Mouse (Mus musculus): ENCODE measurements at regions not wholly inside any gene's neighbourhood (a gene's known extent, or its start where the extent isn't known, plus 50 kb on each side); places are given as distances from the start of the nearest gene placed in this dataset.

DNA sequence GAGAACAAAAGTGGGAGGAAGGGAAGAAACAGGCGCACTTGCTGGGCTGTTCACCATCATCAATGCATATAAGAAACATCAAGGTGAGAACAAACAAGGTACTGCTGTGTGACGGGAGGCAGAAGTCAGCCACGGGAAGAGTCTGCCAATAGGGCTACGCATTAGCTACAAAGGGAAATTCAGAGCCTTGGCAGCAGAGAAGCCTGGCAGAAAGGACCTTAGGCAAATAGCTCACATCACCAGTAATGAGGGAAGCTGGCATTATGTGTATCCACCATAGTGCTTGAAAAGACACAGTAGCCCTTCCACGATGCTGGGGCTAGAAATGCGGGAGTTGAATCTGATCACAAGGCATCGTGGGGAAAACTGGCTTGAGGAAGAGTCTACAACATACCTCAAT lies 193.9 kb downstream of the Gsdmc2 start:
- no peak overlapping the region for H3K4me2 ChIP-seq (ENCODE audit: insufficient read depth, low read depth, poor library complexity, severe bottlenecking)
- H3K9me3 ChIP-seq (replicated peaks; ENCODE audit: low read length), result no peaks in the 10 kb centered on the region
- no peak overlapping the region for H3K4me3 ChIP-seq (replicated peaks in 1 of 3; ENCODE audit: low read depth in 2 of 3, low read length in 2 of 3, poor library complexity in 1 of 3)
- no peaks in the 10 kb centered on the region for H3K79me2 ChIP-seq (replicated peaks; ENCODE audit: control insufficient read depth, extremely low read depth, insufficient read depth, poor library complexity, severe bottlenecking)
- in situ Hi-C loops (cut with MboI; ENCODE audit: low pct_ligation_motif_present, low pct_unique_long_range_greater_than_20kb, low sequenced_read_pairs) (loop anchor here (5.0 kb wide), 1 partner anchor 1669 kb away; no protein-coding TSS in a partner anchor), dilution Hi-C loops (cut with MboI; ENCODE audit: extremely low pct_ligation_motif_present, extremely low pct_unique_long_range_greater_than_20kb, low sequenced_read_pairs) (no loop called here)
- no peak overlapping the region for H3K27ac ChIP-seq (ENCODE audit: insufficient read depth, low read depth)
- no peaks in the 10 kb centered on the region for H3K27me3 ChIP-seq (replicated peaks)
- no peak for DNase-seq (ENCODE audit: extremely low read depth)
- peaks cover 5 to 9% of the 10 kb centered on the region in 2 experiments for H3K4me1 ChIP-seq (ENCODE audit: control insufficient read depth in 1 of 2, insufficient read depth in 2 of 2)
- TF ChIP-seq E2F4 (IDR thresholded peaks at IDR 0.05; ENCODE audit: insufficient replicate concordance, low read depth, low read length), result no peak
- no peak for TF ChIP-seq TBP (conservative IDR thresholded peaks at IDR 0.05; ENCODE audit: low read depth, low read length)
- TF ChIP-seq NRF1 (IDR thresholded peaks at IDR 0.05; ENCODE audit: low read depth, low read length), result no peak
- no peak for TF ChIP-seq TCF12 (IDR thresholded peaks at IDR 0.05; ENCODE audit: low read depth, low read length)
- no peak for TF ChIP-seq SMC3 (IDR thresholded peaks at IDR 0.05; ENCODE audit: low read depth, low read length)
- no peak overlapping the region for H3K9ac ChIP-seq (ENCODE audit: insufficient read depth, low read depth)
- H3K36me3 ChIP-seq (replicated peaks in 1 of 2; ENCODE audit: control insufficient read depth in 1 of 2, insufficient read depth in 1 of 2, low read length in 1 of 2), result no peaks in the 10 kb centered on the region

DNA sequence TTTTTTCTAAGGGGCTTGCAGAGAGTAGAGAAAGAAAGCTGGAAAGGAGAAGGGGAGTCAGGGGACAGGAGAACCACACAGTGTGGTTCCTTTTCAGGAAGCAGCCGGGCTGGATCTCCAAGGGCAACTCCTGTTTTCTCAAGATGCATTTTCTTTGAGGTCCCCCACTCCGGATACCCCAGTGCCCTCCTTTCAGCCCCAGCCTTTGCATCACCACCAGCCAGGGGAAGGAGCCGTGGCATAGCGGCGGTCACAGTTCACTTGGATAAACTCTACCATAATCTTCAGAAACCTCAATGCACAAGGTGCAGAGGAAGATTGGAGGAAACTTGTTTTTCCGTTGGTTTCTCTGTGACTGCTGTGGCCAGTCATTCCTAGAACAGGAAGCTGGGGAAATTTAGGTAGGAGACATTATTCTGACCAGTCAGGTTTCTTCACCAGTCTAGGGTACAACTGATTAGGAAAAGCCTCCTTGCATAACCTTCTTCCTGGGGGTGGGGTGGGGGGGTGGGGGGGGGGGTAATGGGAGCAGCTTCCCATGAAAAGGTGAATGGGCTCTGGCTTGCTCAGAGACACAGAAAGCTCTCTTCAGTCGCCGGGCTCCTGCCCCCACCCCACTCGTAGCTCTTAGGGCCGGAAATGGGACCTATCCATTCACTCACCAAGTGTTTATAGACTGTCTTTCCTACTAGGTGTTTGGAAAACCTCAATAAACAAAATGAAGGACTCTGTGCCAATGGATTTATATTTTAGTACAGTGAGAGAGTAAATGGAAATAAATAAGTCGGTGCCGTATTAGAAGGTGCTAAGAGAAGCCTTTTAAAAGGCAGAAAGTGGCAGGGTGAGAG lies 196.6 kb downstream of the Gsdmc2 start:
- Histone ChIP-seq H3K9me3 (replicated peaks; ENCODE audit: low read length) (no peaks in the 10 kb centered on the region), H3K27me3 (replicated peaks) (no peaks in the 10 kb centered on the region), H3K79me2 (replicated peaks; ENCODE audit: control insufficient read depth, extremely low read depth, insufficient read depth, poor library complexity, severe bottlenecking) (no peaks in the 10 kb centered on the region), H3K4me2 (ENCODE audit: insufficient read depth, low read depth, poor library complexity, severe bottlenecking) (peak overlapping the region; percentile 44), H3K27ac (ENCODE audit: insufficient read depth, low read depth) (no peak overlapping the region), H3K36me3 (replicated peaks in 1 of 2; ENCODE audit: control insufficient read depth in 1 of 2, insufficient read depth in 1 of 2, low read length in 1 of 2) (no peaks in the 10 kb centered on the region), H3K9ac (ENCODE audit: insufficient read depth, low read depth) (no peak overlapping the region), H3K4me1 (ENCODE audit: control insufficient read depth in 1 of 2, insufficient read depth in 2 of 2) (peaks cover 5 to 9% of the 10 kb centered on the region in 2 experiments), H3K4me3 (replicated peaks in 1 of 3; ENCODE audit: low read depth in 2 of 3, low read length in 2 of 3, poor library complexity in 1 of 3) (no peak overlapping the region)
- dilution Hi-C loops (cut with MboI; ENCODE audit: extremely low pct_ligation_motif_present, extremely low pct_unique_long_range_greater_than_20kb, low sequenced_read_pairs), result no loop called here
- TF ChIP-seq EP300 (IDR thresholded peaks at IDR 0.05; ENCODE audit: low read length) (0 out of 2 replicates have a peak, but pooled peaks have one; percentile 22), CTCF (conservative IDR thresholded peaks at IDR 0.05 in 1 of 2, IDR thresholded peaks at IDR 0.05 in 1 of 2; ENCODE audit: low read depth in 2 of 2, low read length in 2 of 2) (no peak), POLR2A (IDR thresholded peaks at IDR 0.05; ENCODE audit: low read depth, low read length) (no peak)
- no peak for DNase-seq (ENCODE audit: extremely low read depth)
- in situ Hi-C loops (cut with MboI; ENCODE audit: low pct_ligation_motif_present, low pct_unique_long_range_greater_than_20kb, low sequenced_read_pairs), result loop anchor here (25.0 kb wide), 1 partner anchor 836 kb away; no protein-coding TSS in a partner anchor

DNA sequence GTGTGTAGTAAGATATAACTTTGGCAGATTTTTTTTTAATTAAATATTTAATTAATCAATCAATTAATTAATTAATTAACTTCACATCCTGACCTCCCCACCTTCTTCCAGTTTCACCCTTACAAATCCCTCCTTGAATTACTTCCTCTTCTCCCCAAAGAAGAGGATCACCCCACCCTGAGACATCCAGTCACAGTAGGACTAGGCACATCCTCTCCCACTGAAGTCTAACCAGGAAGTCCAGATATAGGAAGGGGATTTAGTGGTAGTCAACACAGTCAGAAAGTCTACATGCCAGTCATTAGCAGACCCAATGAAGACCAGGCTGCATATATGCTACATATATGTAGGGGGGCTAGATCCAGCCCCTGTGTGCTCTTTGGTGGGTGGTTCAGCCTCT lies 220.2 kb downstream of the Gsdmc2 start:
- no peak for TF ChIP-seq E2F4 (IDR thresholded peaks at IDR 0.05; ENCODE audit: insufficient replicate concordance, low read depth, low read length)
- TF ChIP-seq EP300 (IDR thresholded peaks at IDR 0.05; ENCODE audit: low read length), result no peak
- no peak for TF ChIP-seq MXI1 (IDR thresholded peaks at IDR 0.05; ENCODE audit: low read depth, low read length)
- TF ChIP-seq MEF2A (IDR thresholded peaks at IDR 0.05; ENCODE audit: borderline replicate concordance, low read depth, low read length), result no peak
- no peak for TF ChIP-seq GABPA (IDR thresholded peaks at IDR 0.05; ENCODE audit: insufficient replicate concordance, low read depth, low read length)
- no peak for DNase-seq (ENCODE audit: extremely low read depth)
- no peak overlapping the region for H3K9ac ChIP-seq (ENCODE audit: insufficient read depth, low read depth)
- dilution Hi-C loops (cut with MboI; ENCODE audit: extremely low pct_ligation_motif_present, extremely low pct_unique_long_range_greater_than_20kb, low sequenced_read_pairs) (no loop called here), in situ Hi-C loops (cut with MboI; ENCODE audit: low pct_ligation_motif_present, low pct_unique_long_range_greater_than_20kb, low sequenced_read_pairs) (loop anchor here (25.0 kb wide), 2 partner anchors 813 to 1288 kb away; no protein-coding TSS in a partner anchor)
- no peak overlapping the region for H3K4me2 ChIP-seq (ENCODE audit: insufficient read depth, low read depth, poor library complexity, severe bottlenecking)
- H3K27ac ChIP-seq (ENCODE audit: insufficient read depth, low read depth), result no peak overlapping the region
- H3K36me3 ChIP-seq (replicated peaks in 1 of 2; ENCODE audit: control insufficient read depth in 1 of 2, insufficient read depth in 1 of 2, low read length in 1 of 2), result no peaks in the 10 kb centered on the region
- no peaks in the 10 kb centered on the region for H3K79me2 ChIP-seq (replicated peaks; ENCODE audit: control insufficient read depth, extremely low read depth, insufficient read depth, poor library complexity, severe bottlenecking)
- no peaks in the 10 kb centered on the region for H3K9me3 ChIP-seq (replicated peaks; ENCODE audit: low read length)
- no peak overlapping the region for H3K4me3 ChIP-seq (replicated peaks in 1 of 3; ENCODE audit: low read depth in 2 of 3, low read length in 2 of 3, poor library complexity in 1 of 3)
- H3K27me3 ChIP-seq (replicated peaks), result no peaks in the 10 kb centered on the region
- H3K4me1 ChIP-seq (ENCODE audit: control insufficient read depth in 1 of 2, insufficient read depth in 2 of 2), result peaks cover 4 to 7% of the 10 kb centered on the region in 2 experiments; a peak in 3 of 4 replicates
